Mouse (Mus musculus) embryonic facial prominence, embryonic 13.5 days (tissue): ENCODE results near the gene Mlx. TPM values are rescaled to one million over a fixed set of nuclear protein-coding genes. Genes with fewer than 3 reads are reported as not detected.

Experiments
- microRNA-seq: library from miRNA; unstranded; fragments of <30 nt; microRNA quantifications from one replicate; pipeline ENCODE4, GENCODE M21; 2016
- polyA plus RNA-seq: library from polyadenylated mRNA; unstranded; fragments of >200 nt; fragmentation: Nextera tagmentation; extraction: Ambion mirVana; gene quantifications from 2 replicates; pipeline ENCODE4 v1.2.1, GENCODE M21; 2015

Mlx gene
- polyA plus RNA-seq, 1 experiment from 2014 or later = 46.8 TPM

Small RNA genes lying within 50 kb of the gene (microRNA-seq; reads per million reads assigned to microRNA genes)
- not detected for gene Gm27626

Other genes starting within 250 kb of the Mlx start
- gene Stat5b, start 236.6 kb upstream of the Mlx start, polyA plus RNA-seq = 19.1 and 19.9 TPM in 2 replicates
- 4.9 and 6.6 TPM in 2 replicates for gene Stat5a, start 227.9 kb upstream of the Mlx start, polyA plus RNA-seq
- 40.7 and 48.3 TPM in 2 replicates for gene Stat3, start 147.7 kb upstream of the Mlx start, polyA plus RNA-seq
- 152 and 169 TPM in 2 replicates for gene Cavin1, start 116.4 kb upstream of the Mlx start, polyA plus RNA-seq
- 33.2 and 38.8 TPM in 2 replicates for gene Atp6v0a1, start 77.8 kb upstream of the Mlx start, polyA plus RNA-seq
- gene Naglu, start 17.3 kb upstream of the Mlx start, polyA plus RNA-seq = 8.7 and 9.0 TPM in 2 replicates
- gene Hsd17b1, start 8.9 kb upstream of the Mlx start, polyA plus RNA-seq = 0.15 TPM in 1 of 2 replicates, not detected in the other
- 40.8 and 43.8 TPM in 2 replicates for gene Coasy, start 4.7 kb upstream of the Mlx start, polyA plus RNA-seq
- gene Psmc3ip, start 8.2 kb downstream of the Mlx start, polyA plus RNA-seq = 43.5 and 46.1 TPM in 2 replicates
- gene Retreg3, start 32.6 kb downstream of the Mlx start, polyA plus RNA-seq = 19.2 and 21.4 TPM in 2 replicates
- 69.7 and 77.2 TPM in 2 replicates for gene Tubg1, start 32.7 kb downstream of the Mlx start, polyA plus RNA-seq
- 12.6 and 12.9 TPM in 2 replicates for gene Tubg2, start 68.6 kb downstream of the Mlx start, polyA plus RNA-seq
- 0.50 and 1.2 TPM in 2 replicates for gene Cntnap1, start 83.2 kb downstream of the Mlx start, polyA plus RNA-seq
- 9.7 and 10.2 TPM in 2 replicates for gene Plekhh3, start 84.1 kb downstream of the Mlx start, polyA plus RNA-seq
- 0.15 and 0.27 TPM in 2 replicates for gene Ccr10, start 88.2 kb downstream of the Mlx start, polyA plus RNA-seq
- gene Ezh1, start 139.2 kb downstream of the Mlx start, polyA plus RNA-seq = 16.9 and 19.8 TPM in 2 replicates
- 84.9 and 92.3 TPM in 2 replicates for gene Ramp2, start 158.8 kb downstream of the Mlx start, polyA plus RNA-seq
- 106 and 118 TPM in 2 replicates for gene Vps25, start 166.4 kb downstream of the Mlx start, polyA plus RNA-seq
- gene Wnk4, start 173.3 kb downstream of the Mlx start, polyA plus RNA-seq = 9.8 and 10.9 TPM in 2 replicates
- 1.7 and 2.3 TPM in 2 replicates for gene Cntd1, start 191.7 kb downstream of the Mlx start, polyA plus RNA-seq
- gene Coa3, start 191.8 kb downstream of the Mlx start, polyA plus RNA-seq = 193 and 196 TPM in 2 replicates
- 129 and 130 TPM in 2 replicates for gene Becn1, start 215.0 kb downstream of the Mlx start, polyA plus RNA-seq
- 138 and 148 TPM in 2 replicates for gene Psme3, start 228.9 kb downstream of the Mlx start, polyA plus RNA-seq
- gene Aoc2, start 237.8 kb downstream of the Mlx start, polyA plus RNA-seq = 1.3 and 1.7 TPM in 2 replicates
- gene Aoc3, start 243.3 kb downstream of the Mlx start, polyA plus RNA-seq = 0.10 and 0.15 TPM in 2 replicates